Mouse (Mus musculus) bone marrow, adult 2 months (tissue): ENCODE data around the gene Cd207.

Experiments used
- CTCF ChIP-seq: fragments of 200-500 bp; IDR thresholded peaks from 2 replicates; pipeline ENCODE4 v1.5.1; 2011; ENCODE audit warnings: low read length, control low read depth; ENCODE audit not compliant: control insufficient read depth, insufficient read depth
- POLR2A ChIP-seq: fragments of 200-500 bp; IDR thresholded peaks from 2 replicates; pipeline ENCODE4 v1.6.1; 2011; ENCODE audit warnings: low read depth, mild to moderate bottlenecking, control low read depth, low read length, borderline replicate concordance; ENCODE audit not compliant: control insufficient read depth

- no peak for TF ChIP-seq POLR2A
- no peak for TF ChIP-seq CTCF
These were observed 44.9 kb upstream of the Cd207 start for GRCm38 (mm10) chr6:83722526-83722925.
